Mouse (Mus musculus): ENCODE results near the gene Ncapg2.
A peak's percentile ranks its signal among the peaks of the same experiment; 100 is the strongest.

Gene Ncapg2

GRCm38 (mm10) chr12:116405045-116405835, at the start of gene Ncapg2:
Gene Ncapg2 (plus strand): TSS chr12:116405402.
- peak; percentile 99 for DNase-seq

GRCm38 (mm10) chr12:116362091-116362490, 43.1 kb upstream of the Ncapg2 start:
- no peak for DNase-seq

- DNase-seq, result no peak
Observed at GRCm38 (mm10) chr12:116366900-116367299, 38.3 kb upstream of the Ncapg2 start.

- DNase-seq, result no peak
Observed at GRCm38 (mm10) chr12:116367346-116367745, 37.9 kb upstream of the Ncapg2 start.

- DNase-seq, result no peak
Observed at GRCm38 (mm10) chr12:116368857-116369256, 36.3 kb upstream of the Ncapg2 start.

GRCm38 (mm10) chr12:116383101-116383500, 22.1 kb upstream of the Ncapg2 start:
- no peak for DNase-seq

- no peak for DNase-seq
Observed at GRCm38 (mm10) chr12:116383995-116384394, 21.2 kb upstream of the Ncapg2 start.

- DNase-seq, result no peak
Observed at GRCm38 (mm10) chr12:116386802-116387201, 18.4 kb upstream of the Ncapg2 start.

- no peak for DNase-seq
Observed at GRCm38 (mm10) chr12:116389868-116390267, 15.3 kb upstream of the Ncapg2 start.

GRCm38 (mm10) chr12:116394327-116394726, 10.9 kb upstream of the Ncapg2 start:
- no peak for DNase-seq

GRCm38 (mm10) chr12:116395312-116395711, 9.9 kb upstream of the Ncapg2 start:
- no peak for DNase-seq

- no peak for DNase-seq
Observed at GRCm38 (mm10) chr12:116396072-116396695, 9.0 kb upstream of the Ncapg2 start.

GRCm38 (mm10) chr12:116404012-116404679, 1.1 kb upstream of the Ncapg2 start:
- no peak for DNase-seq

- no peak for DNase-seq
Observed at GRCm38 (mm10) chr12:116405836-116406155, 594 bp downstream of the Ncapg2 start.

GRCm38 (mm10) chr12:116407883-116408282, 2.7 kb downstream of the Ncapg2 start:
- DNase-seq, result no peak

GRCm38 (mm10) chr12:116414941-116415340, 9.7 kb downstream of the Ncapg2 start:
- no peak for DNase-seq

GRCm38 (mm10) chr12:116416514-116416913, 11.3 kb downstream of the Ncapg2 start:
- DNase-seq, result no peak

GRCm38 (mm10) chr12:116421656-116422055, 16.5 kb downstream of the Ncapg2 start:
- DNase-seq, result no peak

GRCm38 (mm10) chr12:116425392-116425791, 20.2 kb downstream of the Ncapg2 start:
- DNase-seq, result no peak

GRCm38 (mm10) chr12:116433742-116434141, 28.5 kb downstream of the Ncapg2 start:
- DNase-seq, result no peak

- DNase-seq, result no peak
Observed at GRCm38 (mm10) chr12:116435232-116435631, 30.0 kb downstream of the Ncapg2 start.

GRCm38 (mm10) chr12:116436125-116436524, 30.9 kb downstream of the Ncapg2 start:
- DNase-seq, result no peak

- DNase-seq, result no peak
Observed at GRCm38 (mm10) chr12:116438591-116438990, 33.4 kb downstream of the Ncapg2 start.

- DNase-seq, result no peak
Observed at GRCm38 (mm10) chr12:116442184-116442583, 37.0 kb downstream of the Ncapg2 start.
